Mouse (Mus musculus): ENCODE measurements at regions not wholly inside any gene's neighbourhood (a gene's known extent, or its start where the extent isn't known, plus 50 kb on each side); places are given as distances from the start of the nearest gene placed in this dataset.
A peak's percentile ranks its signal among the peaks of the same experiment; 100 is the strongest.
"Not testable (repeated sequence)": the region's sequence is repeated elsewhere in the genome, so short reads cannot be mapped to it uniquely, and the experiment has no call there.

GRCm38 (mm10) chr1:145910637-145911369, 583.8 kb upstream of the Brinp3 start:
- ATAC-seq = no peak
- WGBS = 81% methylated on average over 3 of the region's 3 CpGs

GRCm38 (mm10) chr1:145935798-145936197, 558.8 kb upstream of the Brinp3 start:
- no peak overlapping the region for H3K9ac ChIP-seq (ENCODE audit: low read depth, low read length)
- H3K27me3 ChIP-seq (replicated peaks; ENCODE audit: control insufficient read depth, insufficient read depth, low read length) = no peaks in the 10 kb centered on the region
- 86% methylated on average over 5 of the region's 5 CpGs for WGBS
- ATAC-seq = no peak
- no peaks in the 10 kb centered on the region for H3K36me3 ChIP-seq (ENCODE audit: control insufficient read depth, insufficient read depth, low read length)
- H3K4me3 ChIP-seq (ENCODE audit: low read length) = no peak overlapping the region
- H3K9me3 ChIP-seq (ENCODE audit: control insufficient read depth, low read length) = no peaks in the 10 kb centered on the region
- no peaks in the 10 kb centered on the region for H3K4me1 ChIP-seq (ENCODE audit: control insufficient read depth, insufficient read depth, low read depth, low read length)
- no peak overlapping the region for H3K27ac ChIP-seq (ENCODE audit: low read depth, low read length)
- no peak overlapping the region for H3K4me2 ChIP-seq (ENCODE audit: low read length)

More at GRCm38 (mm10) chr1:145910637-145911369, 583.8 kb upstream of the Brinp3 start:
- no peak overlapping the region for H3K4me3 ChIP-seq (ENCODE audit: low read length)
- no peaks in the 10 kb centered on the region for H3K27me3 ChIP-seq (replicated peaks; ENCODE audit: control insufficient read depth, insufficient read depth, low read length)
- no peak overlapping the region for H3K9ac ChIP-seq (ENCODE audit: low read depth, low read length)
- no peaks in the 10 kb centered on the region for H3K36me3 ChIP-seq (ENCODE audit: control insufficient read depth, insufficient read depth, low read length)
- H3K9me3 ChIP-seq (ENCODE audit: control insufficient read depth, low read length) = no peaks in the 10 kb centered on the region
- no peaks in the 10 kb centered on the region for H3K4me1 ChIP-seq (ENCODE audit: control insufficient read depth, insufficient read depth, low read depth, low read length)
- no peak overlapping the region for H3K27ac ChIP-seq (ENCODE audit: low read depth, low read length)
- no peak overlapping the region for H3K4me2 ChIP-seq (ENCODE audit: low read length)

GRCm38 (mm10) chr1:145957762-145958161, 536.8 kb upstream of the Brinp3 start:
- ATAC-seq; H3K4me3 ChIP-seq (ENCODE audit: low read length); H3K27ac ChIP-seq (ENCODE audit: low read depth, low read length); H3K9me3 ChIP-seq (ENCODE audit: control insufficient read depth, low read length); H3K9ac ChIP-seq (ENCODE audit: low read depth, low read length); H3K4me1 ChIP-seq (ENCODE audit: control insufficient read depth, insufficient read depth, low read depth, low read length); H3K36me3 ChIP-seq (ENCODE audit: control insufficient read depth, insufficient read depth, low read length); H3K4me2 ChIP-seq (ENCODE audit: low read length); H3K27me3 ChIP-seq (replicated peaks; ENCODE audit: control insufficient read depth, insufficient read depth, low read length): not testable (repeated sequence)
- 90% methylated on average over 5 of the region's 5 CpGs for WGBS

DNA sequence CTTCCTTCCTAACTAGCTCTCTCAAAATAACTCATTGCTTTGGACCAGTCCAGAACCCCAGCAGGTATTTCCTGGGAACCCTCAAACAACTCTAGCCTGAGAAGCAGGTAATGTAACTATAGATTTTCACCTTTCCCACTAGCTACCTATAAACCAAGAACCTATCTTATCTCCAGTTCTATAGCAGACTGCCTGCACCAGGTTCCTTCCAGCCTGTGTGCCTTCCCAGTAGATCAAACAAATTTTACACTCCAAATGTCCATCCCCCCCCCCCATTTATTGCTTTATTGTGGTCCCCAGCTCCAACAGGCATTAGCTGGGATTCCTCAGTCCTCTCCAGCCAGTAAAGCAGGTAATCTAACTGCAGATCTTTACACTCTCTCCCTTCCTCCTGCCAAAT, 532.3 kb upstream of the Brinp3 start:
- H3K27me3 ChIP-seq (replicated peaks; ENCODE audit: control insufficient read depth, insufficient read depth, low read length) = no peaks in the 10 kb centered on the region
- H3K9ac ChIP-seq (ENCODE audit: low read depth, low read length) = no peak overlapping the region
- H3K4me2 ChIP-seq (ENCODE audit: low read length) = no peak overlapping the region
- no peaks in the 10 kb centered on the region for H3K4me1 ChIP-seq (ENCODE audit: control insufficient read depth, insufficient read depth, low read depth, low read length)
- no peaks in the 10 kb centered on the region for H3K9me3 ChIP-seq (ENCODE audit: control insufficient read depth, low read length)
- no peak for ATAC-seq
- H3K4me3 ChIP-seq (ENCODE audit: low read length) = no peak overlapping the region
- no peaks in the 10 kb centered on the region for H3K36me3 ChIP-seq (ENCODE audit: control insufficient read depth, insufficient read depth, low read length)
- H3K27ac ChIP-seq (ENCODE audit: low read depth, low read length) = no peak overlapping the region

- Histone ChIP-seq H3K9ac (ENCODE audit: low read depth, low read length) (no peak overlapping the region), H3K4me3 (ENCODE audit: low read length) (no peak overlapping the region), H3K36me3 (ENCODE audit: control insufficient read depth, insufficient read depth, low read length) (no peaks in the 10 kb centered on the region), H3K27ac (ENCODE audit: low read depth, low read length) (no peak overlapping the region), H3K4me2 (ENCODE audit: low read length) (no peak overlapping the region), H3K27me3 (replicated peaks; ENCODE audit: control insufficient read depth, insufficient read depth, low read length) (no peaks in the 10 kb centered on the region), H3K4me1 (ENCODE audit: control insufficient read depth, insufficient read depth, low read depth, low read length) (no peaks in the 10 kb centered on the region), H3K9me3 (ENCODE audit: control insufficient read depth, low read length) (no peaks in the 10 kb centered on the region)
- no peak for ATAC-seq
Measured at GRCm38 (mm10) chr1:145968026-145968425, 526.5 kb upstream of the Brinp3 start.

DNA sequence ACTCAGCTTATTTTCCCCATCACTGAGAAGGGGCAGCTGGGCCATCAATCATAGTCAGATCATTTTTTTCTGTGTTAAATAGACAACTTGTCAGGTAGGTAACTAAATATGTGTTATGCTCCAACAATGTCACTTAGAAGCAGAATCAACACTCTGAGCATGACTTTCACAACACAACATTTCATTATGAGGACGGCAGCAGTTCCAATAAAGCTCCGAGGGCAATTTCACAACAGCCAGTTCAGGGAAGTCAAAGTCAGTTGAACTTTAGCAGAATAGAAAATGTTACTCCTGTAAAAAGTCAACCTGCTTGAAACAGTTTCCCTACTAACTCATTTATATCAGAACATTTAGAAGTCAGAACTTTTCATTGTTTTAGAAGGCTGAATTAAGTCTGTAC, 522.1 kb upstream of the Brinp3 start:
- 75% methylated on average over 2 of the region's 2 CpGs for whole genome bisulfite sequencing
- H3K9me3 ChIP-seq (ENCODE audit: control insufficient read depth, low read length) = no peaks in the 10 kb centered on the region
- H3K27me3 ChIP-seq (replicated peaks; ENCODE audit: control insufficient read depth, insufficient read depth, low read length) = no peaks in the 10 kb centered on the region
- H3K36me3 ChIP-seq (ENCODE audit: control insufficient read depth, insufficient read depth, low read length) = no peaks in the 10 kb centered on the region
- ATAC-seq = no peak
- no peak overlapping the region for H3K27ac ChIP-seq (ENCODE audit: low read depth, low read length)
- no peak overlapping the region for H3K4me3 ChIP-seq (ENCODE audit: low read length)
- no peaks in the 10 kb centered on the region for H3K4me1 ChIP-seq (ENCODE audit: control insufficient read depth, insufficient read depth, low read depth, low read length)
- H3K4me2 ChIP-seq (ENCODE audit: low read length) = no peak overlapping the region
- no peak overlapping the region for H3K9ac ChIP-seq (ENCODE audit: low read depth, low read length)

GRCm38 (mm10) chr1:146002010-146002409, 492.6 kb upstream of the Brinp3 start:
- Histone ChIP-seq H3K9ac (ENCODE audit: low read depth, low read length) (no peak overlapping the region), H3K9me3 (ENCODE audit: control insufficient read depth, low read length) (no peaks in the 10 kb centered on the region), H3K4me2 (ENCODE audit: low read length) (no peak overlapping the region), H3K36me3 (ENCODE audit: control insufficient read depth, insufficient read depth, low read length) (no peaks in the 10 kb centered on the region), H3K4me3 (ENCODE audit: low read length) (no peak overlapping the region), H3K27me3 (replicated peaks; ENCODE audit: control insufficient read depth, insufficient read depth, low read length) (no peaks in the 10 kb centered on the region), H3K4me1 (ENCODE audit: control insufficient read depth, insufficient read depth, low read depth, low read length) (no peaks in the 10 kb centered on the region), H3K27ac (ENCODE audit: low read depth, low read length) (no peak overlapping the region)
- WGBS = 79% methylated on average over 1 of the region's 1 CpGs
- ATAC-seq = no peak

DNA sequence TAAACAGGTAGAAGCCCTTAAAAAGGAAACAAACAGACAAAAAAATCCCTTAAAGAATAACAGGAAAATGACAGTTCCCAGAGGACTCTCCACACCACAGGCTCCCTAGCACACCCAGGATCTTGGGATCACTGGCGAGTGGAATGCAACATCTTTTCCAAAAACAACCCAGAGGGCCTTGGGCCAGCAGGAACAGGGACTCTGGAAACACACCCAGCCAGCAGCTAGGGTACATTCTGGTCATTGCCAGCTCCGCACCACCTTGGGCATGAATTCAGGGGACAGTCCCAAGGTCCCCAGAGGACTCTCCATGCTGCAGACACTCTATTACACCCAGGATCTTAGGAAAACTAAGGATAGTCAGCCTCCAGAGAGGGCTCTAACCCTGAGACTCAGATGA, 479.5 kb upstream of the Brinp3 start:
- Histone ChIP-seq H3K4me1 (ENCODE audit: control insufficient read depth, insufficient read depth, low read depth, low read length) (no peaks in the 10 kb centered on the region), H3K36me3 (ENCODE audit: control insufficient read depth, insufficient read depth, low read length) (no peaks in the 10 kb centered on the region), H3K4me3 (ENCODE audit: low read length) (no peak overlapping the region), H3K4me2 (ENCODE audit: low read length) (no peak overlapping the region), H3K27ac (ENCODE audit: low read depth, low read length) (no peak overlapping the region), H3K27me3 (replicated peaks; ENCODE audit: control insufficient read depth, insufficient read depth, low read length) (no peaks in the 10 kb centered on the region), H3K9ac (ENCODE audit: low read depth, low read length) (no peak overlapping the region), H3K9me3 (ENCODE audit: control insufficient read depth, low read length) (no peaks in the 10 kb centered on the region)
- 94% methylated on average over 2 of the region's 2 CpGs for WGBS
- no peak for ATAC-seq

- Histone ChIP-seq H3K27ac (ENCODE audit: low read depth, low read length) (no peak overlapping the region), H3K4me2 (ENCODE audit: low read length) (no peak overlapping the region), H3K4me1 (ENCODE audit: control insufficient read depth, insufficient read depth, low read depth, low read length) (no peaks in the 10 kb centered on the region), H3K9ac (ENCODE audit: low read depth, low read length) (no peak overlapping the region), H3K36me3 (ENCODE audit: control insufficient read depth, insufficient read depth, low read length) (no peaks in the 10 kb centered on the region), H3K27me3 (replicated peaks; ENCODE audit: control insufficient read depth, insufficient read depth, low read length) (no peaks in the 10 kb centered on the region), H3K4me3 (ENCODE audit: low read length) (no peak overlapping the region), H3K9me3 (ENCODE audit: control insufficient read depth, low read length) (no peaks in the 10 kb centered on the region)
- no peak for ATAC-seq
Measured at GRCm38 (mm10) chr1:146026660-146027059, 467.9 kb upstream of the Brinp3 start.

DNA sequence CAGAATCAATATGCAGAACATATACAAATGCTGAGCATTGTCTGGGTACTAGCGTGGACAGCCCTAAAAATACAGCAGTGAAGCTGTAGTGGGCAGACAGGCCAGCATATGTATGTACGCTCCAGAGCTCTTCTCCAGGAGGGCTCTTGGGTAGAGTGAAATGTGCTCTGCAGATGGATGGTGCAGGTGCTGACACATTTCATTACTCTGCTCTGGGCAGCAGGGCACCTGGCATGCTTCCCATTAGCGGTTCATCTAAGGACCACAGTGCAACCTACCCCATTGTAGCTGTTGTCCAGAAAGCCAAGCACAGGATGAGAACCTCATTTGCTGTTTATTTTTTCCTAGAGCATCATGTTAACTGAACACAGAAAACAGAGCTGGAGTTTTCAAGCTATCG, 466.9 kb upstream of the Brinp3 start:
- Histone ChIP-seq H3K4me3 (ENCODE audit: low read length) (no peak overlapping the region), H3K27me3 (replicated peaks; ENCODE audit: control insufficient read depth, insufficient read depth, low read length) (no peaks in the 10 kb centered on the region), H3K4me1 (ENCODE audit: control insufficient read depth, insufficient read depth, low read depth, low read length) (no peaks in the 10 kb centered on the region), H3K9me3 (ENCODE audit: control insufficient read depth, low read length) (no peaks in the 10 kb centered on the region), H3K9ac (ENCODE audit: low read depth, low read length) (no peak overlapping the region), H3K27ac (ENCODE audit: low read depth, low read length) (no peak overlapping the region), H3K4me2 (ENCODE audit: low read length) (no peak overlapping the region), H3K36me3 (ENCODE audit: control insufficient read depth, insufficient read depth, low read length) (no peaks in the 10 kb centered on the region)
- ATAC-seq = peak; percentile 45; the same call in 1 of the 2 replicates
- 74% methylated on average over 4 of the region's 4 CpGs for WGBS
